Mouse (Mus musculus) thymus, adult 2 months (tissue): ENCODE measurements around the gene Trank1.

ENCODE experiments used
- CTCF ChIP-seq: fragments of 200-500 bp; IDR thresholded peaks from 2 replicates; pipeline ENCODE4 v1.5.1; 2012; ENCODE audit warnings: mild to moderate bottlenecking, control low read depth, low read length, moderate library complexity, borderline replicate concordance; ENCODE audit not compliant: control insufficient read depth, poor library complexity, insufficient read depth; ENCODE audit errors: extremely low read depth
- POLR2A ChIP-seq: fragments of 200-500 bp; IDR thresholded peaks from 2 replicates; pipeline ENCODE4 v1.6.1; 2012; ENCODE audit warnings: mild to moderate bottlenecking, low read length, control low read depth, moderate library complexity; ENCODE audit not compliant: control insufficient read depth, poor library complexity, insufficient read depth; ENCODE audit errors: extremely low read depth

GRCm38 (mm10) chr9:111267998-111268397, 43.5 kb upstream of the Trank1 start:
- TF ChIP-seq CTCF, result no peak
- TF ChIP-seq POLR2A, result no peak
